Mouse (Mus musculus): ENCODE data around the gene Slc36a2. TPM values are rescaled to one million over a fixed set of nuclear protein-coding genes. Genes with fewer than 3 reads are reported as not detected.

The Slc36a2 gene
- polyA plus RNA-seq, 1 experiment from 2014 or later, result 0.51 TPM

DNA sequence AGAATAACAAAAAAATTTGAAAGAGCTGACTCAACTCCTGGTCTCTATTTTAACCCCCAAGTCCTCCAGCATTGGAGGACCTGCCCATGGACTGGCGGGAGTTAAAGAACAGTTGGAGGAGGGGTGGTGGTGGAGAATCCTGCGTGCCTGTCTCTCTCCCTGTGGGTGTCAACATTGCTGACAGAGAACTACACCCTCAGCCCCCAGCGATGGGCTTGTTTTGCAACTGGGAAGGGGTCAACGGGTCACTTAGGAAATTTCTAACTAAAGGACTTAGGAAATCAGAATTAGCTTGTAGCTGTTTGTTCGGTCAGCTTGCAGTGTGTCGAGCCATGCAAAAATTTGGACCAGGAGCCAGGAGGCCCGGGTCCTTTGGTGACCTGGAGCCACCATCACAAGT lies 1.8 kb downstream of the Slc36a2 start:
- no peaks in the 10 kb centered on the region for H3K9me3 ChIP-seq (replicated peaks)
- 76% methylated on average over 7 of the region's 7 CpGs for WGBS
- ATAC-seq (ENCODE audit: low FRiP score), result no peak

DNA sequence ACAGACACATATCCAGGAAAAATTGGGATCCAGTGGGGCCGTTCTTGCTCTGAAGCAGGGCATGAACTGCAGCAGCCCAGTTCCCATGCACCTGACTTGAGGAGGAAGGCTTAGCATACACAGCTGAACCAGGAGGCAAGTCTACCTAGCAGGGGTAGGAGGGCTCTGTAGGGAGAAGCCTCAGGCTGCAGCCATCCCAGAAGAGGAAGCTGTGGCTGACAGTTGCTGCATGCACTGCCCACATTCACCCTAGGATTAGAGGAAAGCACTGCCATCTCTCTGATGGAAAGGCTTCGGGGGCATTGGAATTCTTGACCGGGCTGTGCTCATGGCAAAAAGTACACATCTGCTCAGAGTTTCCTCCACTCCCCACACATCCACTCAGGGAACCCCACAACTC lies 5.0 kb downstream of the Slc36a2 start:
- no peak overlapping the region for H3K9ac ChIP-seq (replicated peaks)
- 83% methylated on average over 3 of the region's 3 CpGs for WGBS
- no peak overlapping the region for H3K27ac ChIP-seq (replicated peaks)
- no peaks in the 10 kb centered on the region for H3K36me3 ChIP-seq
- H3K9me3 ChIP-seq (replicated peaks), result no peaks in the 10 kb centered on the region
- no peak overlapping the region for H3K4me2 ChIP-seq
- no peaks in the 10 kb centered on the region for H3K27me3 ChIP-seq (replicated peaks)
- no peak for ATAC-seq (ENCODE audit: low FRiP score)
- H3K4me3 ChIP-seq (replicated peaks), result no peak overlapping the region
- H3K4me1 ChIP-seq, result no peaks in the 10 kb centered on the region

More for the DNA sequence above, 1.8 kb downstream of the Slc36a2 start:
- H3K27me3 ChIP-seq (replicated peaks), result no peaks in the 10 kb centered on the region
- H3K4me1 ChIP-seq, result no peaks in the 10 kb centered on the region
- no peak overlapping the region for H3K4me3 ChIP-seq (replicated peaks)
- H3K36me3 ChIP-seq, result no peaks in the 10 kb centered on the region
- H3K27ac ChIP-seq (replicated peaks), result no peak overlapping the region
- no peak overlapping the region for H3K9ac ChIP-seq (replicated peaks)
- H3K4me2 ChIP-seq, result no peak overlapping the region

- Histone ChIP-seq H3K4me2 (no peak overlapping the region), H3K4me1 (no peaks in the 10 kb centered on the region), H3K27me3 (replicated peaks) (no peaks in the 10 kb centered on the region), H3K9me3 (replicated peaks) (no peaks in the 10 kb centered on the region), H3K27ac (replicated peaks) (no peak overlapping the region), H3K4me3 (replicated peaks) (no peak overlapping the region), H3K9ac (replicated peaks) (no peak overlapping the region), H3K36me3 (no peaks in the 10 kb centered on the region)
- 91% methylated on average over 4 of the region's 4 CpGs for WGBS
- no peak for ATAC-seq (ENCODE audit: low FRiP score)
Observed at GRCm38 (mm10) chr11:55178830-55179229, 6.0 kb downstream of the Slc36a2 start.

GRCm38 (mm10) chr11:55170501-55170900 lies 14.4 kb downstream of the Slc36a2 start:
- Histone ChIP-seq H3K4me3 (replicated peaks) (no peak overlapping the region), H3K27me3 (replicated peaks) (no peaks in the 10 kb centered on the region), H3K4me2 (no peak overlapping the region), H3K36me3 (no peaks in the 10 kb centered on the region), H3K4me1 (no peaks in the 10 kb centered on the region), H3K9me3 (replicated peaks) (no peaks in the 10 kb centered on the region), H3K27ac (replicated peaks) (no peak overlapping the region), H3K9ac (replicated peaks) (no peak overlapping the region)
- ATAC-seq (ENCODE audit: low FRiP score), result no peak
- 83% methylated on average over 4 of the region's 4 CpGs for WGBS

DNA sequence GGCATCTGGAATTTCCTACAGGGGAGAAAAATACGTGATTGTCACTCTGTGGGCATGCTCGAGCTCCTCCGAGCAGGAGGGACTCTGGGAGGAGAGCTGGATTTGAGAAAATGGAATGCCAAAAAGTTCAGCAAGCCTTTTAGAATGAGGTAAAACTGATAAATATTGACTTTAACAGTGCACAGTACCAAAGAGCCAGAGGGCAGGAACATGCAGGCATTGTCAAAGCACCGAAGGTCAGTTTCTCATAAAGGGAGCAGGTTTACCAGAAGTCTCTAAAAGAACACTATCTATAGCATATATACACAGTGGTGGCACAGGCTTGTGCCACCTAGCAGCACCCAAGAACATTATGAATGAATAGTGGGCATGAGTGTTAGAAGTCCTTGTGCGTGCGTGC lies 16.0 kb downstream of the Slc36a2 start:
- Histone ChIP-seq H3K9me3 (replicated peaks) (no peaks in the 10 kb centered on the region), H3K27ac (replicated peaks) (no peak overlapping the region), H3K27me3 (replicated peaks) (no peaks in the 10 kb centered on the region), H3K9ac (replicated peaks) (no peak overlapping the region), H3K4me3 (replicated peaks) (no peak overlapping the region), H3K4me1 (no peaks in the 10 kb centered on the region), H3K4me2 (no peak overlapping the region), H3K36me3 (no peaks in the 10 kb centered on the region)
- no peak for ATAC-seq (ENCODE audit: low FRiP score)
- WGBS, result 89% methylated on average over 6 of the region's 6 CpGs

DNA sequence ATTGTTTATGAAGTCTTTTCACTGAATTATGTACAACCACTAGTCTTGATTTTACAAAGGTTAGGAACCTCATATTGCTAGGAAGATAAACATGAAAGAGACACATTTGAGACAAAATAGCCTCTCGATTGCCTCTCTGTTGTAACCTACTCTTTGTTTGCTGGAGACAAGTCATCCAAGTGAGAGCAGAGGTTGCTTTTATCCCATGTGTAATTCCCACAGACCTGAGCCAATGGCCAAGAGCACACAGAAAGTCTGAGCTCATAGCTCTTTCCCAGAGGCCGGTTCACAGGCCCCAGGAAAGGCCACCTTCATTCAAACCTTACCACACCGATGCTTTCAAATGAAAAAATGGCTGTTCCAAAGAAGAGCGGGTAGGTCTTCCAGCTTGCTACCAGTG lies 16.4 kb downstream of the Slc36a2 start:
- no peaks in the 10 kb centered on the region for H3K36me3 ChIP-seq
- no peak for ATAC-seq (ENCODE audit: low FRiP score)
- WGBS, result 79% methylated on average over 4 of the region's 4 CpGs
- no peak overlapping the region for H3K27ac ChIP-seq (replicated peaks)
- H3K4me2 ChIP-seq, result no peak overlapping the region
- H3K27me3 ChIP-seq (replicated peaks), result no peaks in the 10 kb centered on the region
- no peak overlapping the region for H3K9ac ChIP-seq (replicated peaks)
- H3K9me3 ChIP-seq (replicated peaks), result no peaks in the 10 kb centered on the region
- no peaks in the 10 kb centered on the region for H3K4me1 ChIP-seq
- no peak overlapping the region for H3K4me3 ChIP-seq (replicated peaks)

DNA sequence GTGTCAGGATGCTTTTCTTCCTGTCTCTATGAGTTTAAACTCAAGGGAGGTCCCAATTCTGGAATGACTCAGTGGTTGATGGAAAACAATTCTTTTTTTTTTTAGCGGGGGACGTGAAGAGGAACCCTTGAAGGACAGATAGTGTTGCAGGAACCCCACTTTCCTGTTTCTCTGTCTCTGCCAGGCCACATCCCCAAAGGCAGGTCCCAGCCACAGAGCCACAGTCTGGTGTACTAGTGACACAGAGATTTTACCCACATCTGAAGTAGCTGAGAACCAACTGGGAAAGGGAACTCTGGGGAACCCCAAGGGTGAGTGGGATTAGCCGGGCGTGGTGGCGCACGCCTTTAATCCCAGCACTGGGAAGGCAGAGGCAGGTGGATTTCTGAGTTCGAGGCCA lies 19.1 kb downstream of the Slc36a2 start:
- H3K27ac ChIP-seq (replicated peaks), result no peak overlapping the region
- no peak overlapping the region for H3K4me2 ChIP-seq
- no peaks in the 10 kb centered on the region for H3K36me3 ChIP-seq
- no peaks in the 10 kb centered on the region for H3K9me3 ChIP-seq (replicated peaks)
- no peak overlapping the region for H3K4me3 ChIP-seq (replicated peaks)
- ATAC-seq (ENCODE audit: low FRiP score), result no peak
- H3K9ac ChIP-seq (replicated peaks), result no peak overlapping the region
- WGBS, result 96% methylated on average over 7 of the region's 7 CpGs
- H3K4me1 ChIP-seq, result no peaks in the 10 kb centered on the region
- H3K27me3 ChIP-seq (replicated peaks), result no peaks in the 10 kb centered on the region

DNA sequence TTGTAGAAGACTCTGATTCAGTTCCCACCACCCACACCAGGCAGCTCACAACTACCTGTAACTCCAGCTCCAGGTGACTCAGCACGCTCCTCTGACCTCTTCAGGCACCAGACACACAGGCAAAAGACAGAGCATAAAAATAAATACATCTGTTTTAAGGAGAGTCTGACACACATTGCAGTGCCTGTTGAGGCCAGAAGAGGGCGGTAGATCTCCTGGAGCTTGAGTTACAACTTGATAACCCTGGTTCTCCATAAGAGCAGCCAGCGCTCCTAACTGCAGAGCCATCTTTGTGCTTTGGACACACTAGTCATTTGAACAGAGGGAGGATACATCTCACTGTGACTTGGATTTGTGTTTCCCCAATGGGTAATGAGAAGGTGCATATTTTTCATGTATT lies 20.2 kb downstream of the Slc36a2 start:
- Histone ChIP-seq H3K4me3 (replicated peaks) (no peak overlapping the region), H3K4me2 (no peak overlapping the region), H3K36me3 (no peaks in the 10 kb centered on the region), H3K4me1 (no peaks in the 10 kb centered on the region), H3K9me3 (replicated peaks) (no peaks in the 10 kb centered on the region), H3K27ac (replicated peaks) (no peak overlapping the region), H3K27me3 (replicated peaks) (no peaks in the 10 kb centered on the region), H3K9ac (replicated peaks) (no peak overlapping the region)
- no peak for ATAC-seq (ENCODE audit: low FRiP score)
- WGBS, result 51% methylated on average over 3 of the region's 3 CpGs

DNA sequence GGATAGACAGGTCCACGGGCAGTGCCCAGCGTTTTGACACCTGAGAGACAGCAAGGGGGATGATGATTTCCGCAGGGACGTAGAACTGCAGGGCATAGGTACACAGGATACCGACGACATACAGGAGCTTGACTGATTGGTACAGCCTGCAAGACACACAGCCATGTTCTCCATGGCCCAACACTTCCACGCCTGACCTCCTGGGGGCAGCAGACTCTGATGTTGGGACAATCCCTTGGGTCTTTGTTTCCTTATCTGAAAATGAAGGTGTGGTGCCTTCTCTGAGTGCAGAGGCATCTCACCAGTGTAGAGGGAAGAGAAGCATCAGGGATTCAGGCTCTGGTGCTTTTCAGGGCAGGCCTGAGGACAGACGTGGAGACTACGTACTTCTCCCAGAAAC lies 22.2 kb downstream of the Slc36a2 start:
- no peak for ATAC-seq (ENCODE audit: low FRiP score)
- H3K4me1 ChIP-seq, result no peaks in the 10 kb centered on the region
- H3K4me2 ChIP-seq, result no peak overlapping the region
- no peaks in the 10 kb centered on the region for H3K36me3 ChIP-seq
- no peaks in the 10 kb centered on the region for H3K27me3 ChIP-seq (replicated peaks)
- no peaks in the 10 kb centered on the region for H3K9me3 ChIP-seq (replicated peaks)
- no peak overlapping the region for H3K9ac ChIP-seq (replicated peaks)
- no peak overlapping the region for H3K4me3 ChIP-seq (replicated peaks)
- 56% methylated on average over 9 of the region's 9 CpGs for WGBS
- no peak overlapping the region for H3K27ac ChIP-seq (replicated peaks)

DNA sequence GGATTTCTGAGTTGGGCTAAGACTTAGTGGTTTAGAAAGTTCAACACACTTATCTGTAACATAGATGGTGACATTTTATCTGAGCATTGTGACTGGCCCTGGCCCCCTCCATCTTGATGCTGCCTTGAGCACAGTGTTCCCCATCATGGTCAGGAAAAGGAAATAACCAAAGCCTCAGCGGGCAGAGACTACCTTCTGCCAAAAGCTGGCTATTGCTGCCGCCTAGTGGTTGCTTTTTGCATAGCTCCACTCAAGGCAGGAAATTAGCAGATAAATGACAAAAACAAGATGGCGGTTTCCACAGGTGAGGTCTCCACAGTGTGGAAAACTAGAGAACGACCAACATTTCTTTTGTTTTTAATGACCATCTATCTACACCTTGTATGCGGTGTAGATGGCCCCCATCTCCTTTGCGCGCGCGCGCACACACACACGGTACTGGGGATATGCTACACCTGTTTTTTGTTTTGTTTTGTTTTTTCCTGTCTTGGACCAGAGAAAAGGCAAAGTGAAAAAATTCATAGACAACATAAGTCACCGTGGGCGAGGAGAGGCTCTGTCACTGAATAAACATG lies 26.0 kb downstream of the Slc36a2 start:
- ATAC-seq (ENCODE audit: low FRiP score), result no peak
- Histone ChIP-seq H3K4me2 (no peak overlapping the region), H3K9me3 (replicated peaks) (no peaks in the 10 kb centered on the region), H3K9ac (replicated peaks) (no peak overlapping the region), H3K27ac (replicated peaks) (no peak overlapping the region), H3K4me1 (no peaks in the 10 kb centered on the region), H3K27me3 (replicated peaks) (no peaks in the 10 kb centered on the region), H3K36me3 (no peaks in the 10 kb centered on the region), H3K4me3 (replicated peaks) (no peak overlapping the region)
- 58% methylated on average over 13 of the region's 13 CpGs for WGBS

- Histone ChIP-seq H3K27me3 (replicated peaks) (no peaks in the 10 kb centered on the region), H3K9ac (replicated peaks) (no peak overlapping the region), H3K4me2 (no peak overlapping the region), H3K9me3 (replicated peaks) (no peaks in the 10 kb centered on the region), H3K4me1 (no peaks in the 10 kb centered on the region), H3K27ac (replicated peaks) (no peak overlapping the region), H3K36me3 (no peaks in the 10 kb centered on the region), H3K4me3 (replicated peaks) (no peak overlapping the region)
- 83% methylated on average over 6 of the region's 6 CpGs for WGBS
- no peak for ATAC-seq (ENCODE audit: low FRiP score)
Observed at GRCm38 (mm10) chr11:55155070-55155421, 29.8 kb downstream of the Slc36a2 start.

DNA sequence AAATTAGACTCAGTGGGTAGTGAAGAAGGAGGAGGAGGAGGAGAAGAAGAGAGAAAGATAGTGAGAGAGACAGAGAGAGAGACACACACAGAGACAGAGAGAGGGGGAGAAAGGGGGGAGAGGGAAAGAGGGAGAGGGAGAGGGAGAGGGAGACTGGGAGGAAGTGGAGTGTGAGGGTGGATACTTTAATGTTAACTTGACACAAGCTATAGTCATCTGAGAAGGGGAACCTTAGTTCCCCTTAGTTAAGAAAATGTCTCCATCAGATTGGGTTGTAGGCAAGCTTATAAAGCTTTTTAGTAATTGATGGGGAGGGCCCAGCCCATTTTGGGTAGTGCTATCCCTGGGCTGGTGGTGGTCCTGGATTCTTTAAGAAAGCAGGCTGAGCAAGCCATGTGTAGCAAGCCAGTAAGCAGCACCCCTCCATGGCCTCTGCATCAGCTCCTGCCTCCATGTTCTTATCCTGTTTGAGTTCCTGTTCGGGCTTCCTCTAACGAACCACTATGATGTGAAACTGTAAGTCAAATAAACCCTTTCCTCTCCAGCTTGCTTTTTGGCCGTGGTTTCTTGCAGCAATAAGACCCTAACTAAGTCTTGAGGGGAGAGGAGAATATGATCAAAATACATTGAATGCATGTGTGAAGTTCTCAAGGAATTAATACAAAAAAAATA lies 30.3 kb downstream of the Slc36a2 start:
- Histone ChIP-seq H3K9me3 (replicated peaks) (no peaks in the 10 kb centered on the region), H3K9ac (replicated peaks) (no peak overlapping the region), H3K27me3 (replicated peaks) (no peaks in the 10 kb centered on the region), H3K4me2 (no peak overlapping the region), H3K4me3 (replicated peaks) (no peak overlapping the region), H3K4me1 (no peaks in the 10 kb centered on the region), H3K27ac (replicated peaks) (no peak overlapping the region), H3K36me3 (no peaks in the 10 kb centered on the region)
- no peak for ATAC-seq (ENCODE audit: low FRiP score)
- WGBS, result 70% methylated on average over 3 of the region's 3 CpGs
